Mouse (Mus musculus): ENCODE data around the gene Ntrk2. TPM values are rescaled to one million over a fixed set of nuclear protein-coding genes. Genes with fewer than 3 reads are reported as not detected.

Ntrk2 gene
- polyA plus RNA-seq, 1 experiment: 6.1 TPM

DNA sequence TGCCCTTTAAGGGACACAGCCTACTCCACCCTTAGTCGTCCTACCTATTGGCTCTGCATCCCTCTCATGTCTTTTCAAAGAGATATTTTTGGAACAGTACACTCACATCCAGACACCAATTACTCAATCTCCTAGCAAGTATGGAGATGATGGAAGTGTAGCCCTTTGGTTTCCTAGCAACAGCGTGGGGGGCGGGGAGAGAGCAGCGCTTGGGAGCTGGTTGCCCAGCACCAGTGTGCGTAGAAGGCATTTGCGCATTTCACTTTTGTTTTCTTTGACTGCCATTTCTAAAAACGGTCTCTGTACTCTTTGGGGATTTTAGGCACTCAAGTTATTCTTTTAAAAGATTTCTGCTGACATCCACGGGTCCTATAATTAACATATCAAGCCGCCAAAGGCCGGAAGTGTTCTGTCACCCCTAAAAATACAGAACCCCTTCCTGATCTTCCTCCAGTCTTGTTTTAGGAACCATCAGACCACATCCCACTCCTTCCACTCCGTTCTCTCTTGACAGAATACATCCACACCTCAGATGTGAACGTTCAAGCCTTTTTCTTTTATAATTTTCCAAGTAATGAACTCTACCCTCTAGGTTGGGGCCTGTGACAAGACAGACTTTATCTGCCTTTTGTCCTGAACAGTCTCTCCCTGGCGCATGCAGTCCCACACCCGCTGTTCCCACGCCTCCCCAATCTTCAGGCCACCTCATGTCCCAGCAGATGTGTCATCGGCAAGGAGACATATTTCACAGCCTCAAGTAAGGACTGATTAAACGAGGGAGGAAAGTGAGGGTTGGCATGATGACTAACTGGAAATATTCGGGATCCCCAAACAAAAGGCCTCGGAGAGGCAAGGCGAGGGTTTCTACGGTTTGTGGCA lies 339.5 kb downstream of the Ntrk2 start:
- H3K36me3 ChIP-seq (ENCODE audit: control insufficient read depth, insufficient read depth, low read length): no peaks in the 10 kb centered on the region
- WGBS: 67% methylated on average over 21 of the region's 21 CpGs
- no peak overlapping the region for H3K27ac ChIP-seq (ENCODE audit: insufficient read depth, low read depth, low read length)
- H3K27me3 ChIP-seq (replicated peaks; ENCODE audit: control insufficient read depth, insufficient read depth, low read length): no peaks in the 10 kb centered on the region
- peak; percentile 10 for DNase-seq
- no peak overlapping the region for H3K4me3 ChIP-seq (ENCODE audit: insufficient read depth, low read depth, low read length)
- TF ChIP-seq CTCF (conservative IDR thresholded peaks at IDR 0.05; ENCODE audit: insufficient read depth, insufficient read length, low read depth, low read length) (no peak), POLR2A (IDR thresholded peaks at IDR 0.05; ENCODE audit: low read depth, low read length) (no peak)
- no peaks in the 10 kb centered on the region for H3K4me1 ChIP-seq (ENCODE audit: control insufficient read depth, insufficient read depth, low read length)

DNA sequence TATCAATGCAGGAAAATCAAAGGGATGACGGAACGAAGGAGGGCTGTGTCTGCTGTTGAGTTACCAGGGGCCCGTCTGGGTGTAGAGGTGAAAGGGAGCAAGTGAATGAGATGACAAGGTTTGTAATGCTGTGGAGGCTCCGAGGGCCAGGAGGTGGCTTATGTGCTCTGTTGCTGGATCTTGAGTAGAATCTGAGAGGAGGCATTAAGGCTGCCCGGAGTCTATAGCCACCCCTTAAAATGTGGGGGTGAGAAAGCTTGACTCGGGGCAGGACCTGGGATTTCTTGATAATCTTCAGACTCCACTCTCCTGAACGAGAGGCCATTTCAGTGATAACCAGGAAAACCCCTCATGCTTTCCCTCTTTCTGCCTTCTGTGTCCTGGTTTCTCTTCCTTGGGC lies 340.2 kb downstream of the Ntrk2 start:
- DNase-seq: no peak
- Histone ChIP-seq H3K27me3 (replicated peaks; ENCODE audit: control insufficient read depth, insufficient read depth, low read length) (no peaks in the 10 kb centered on the region), H3K4me1 (ENCODE audit: control insufficient read depth, insufficient read depth, low read length) (no peaks in the 10 kb centered on the region), H3K27ac (ENCODE audit: insufficient read depth, low read depth, low read length) (no peak overlapping the region), H3K36me3 (ENCODE audit: control insufficient read depth, insufficient read depth, low read length) (no peaks in the 10 kb centered on the region), H3K4me3 (ENCODE audit: insufficient read depth, low read depth, low read length) (no peak overlapping the region)
- TF ChIP-seq CTCF (conservative IDR thresholded peaks at IDR 0.05; ENCODE audit: insufficient read depth, insufficient read length, low read depth, low read length): no peak
- no peak for TF ChIP-seq POLR2A (IDR thresholded peaks at IDR 0.05; ENCODE audit: low read depth, low read length)
- WGBS: 96% methylated on average over 7 of the region's 7 CpGs

DNA sequence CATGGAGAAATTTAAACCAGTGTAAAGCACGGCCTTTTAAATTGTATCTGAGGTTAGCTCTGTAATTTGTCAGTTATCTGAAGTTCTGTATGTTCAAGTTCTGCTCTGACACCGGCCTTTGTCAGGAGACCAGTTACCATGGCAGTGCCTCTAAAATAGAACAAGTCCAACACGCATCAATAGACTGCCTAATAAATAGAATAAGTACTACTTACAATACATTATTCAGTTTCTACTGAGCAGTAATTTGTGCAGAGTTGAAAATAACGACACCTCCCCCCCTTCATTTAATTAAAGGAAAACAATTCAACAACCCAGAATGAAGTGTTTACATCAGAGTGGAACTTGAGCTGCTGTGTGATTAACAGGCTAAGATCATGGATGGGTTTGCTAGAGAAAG lies 341.6 kb downstream of the Ntrk2 start:
- no peaks in the 10 kb centered on the region for H3K27me3 ChIP-seq (replicated peaks; ENCODE audit: control insufficient read depth, insufficient read depth, low read length)
- no peaks in the 10 kb centered on the region for H3K4me1 ChIP-seq (ENCODE audit: control insufficient read depth, insufficient read depth, low read length)
- no peak overlapping the region for H3K4me3 ChIP-seq (ENCODE audit: insufficient read depth, low read depth, low read length)
- 41% methylated on average over 4 of the region's 4 CpGs for WGBS
- H3K36me3 ChIP-seq (ENCODE audit: control insufficient read depth, insufficient read depth, low read length): no peaks in the 10 kb centered on the region
- no peak for DNase-seq
- TF ChIP-seq CTCF (conservative IDR thresholded peaks at IDR 0.05; ENCODE audit: insufficient read depth, insufficient read length, low read depth, low read length): no peak
- TF ChIP-seq POLR2A (IDR thresholded peaks at IDR 0.05; ENCODE audit: low read depth, low read length): no peak
- H3K27ac ChIP-seq (ENCODE audit: insufficient read depth, low read depth, low read length): no peak overlapping the region

DNA sequence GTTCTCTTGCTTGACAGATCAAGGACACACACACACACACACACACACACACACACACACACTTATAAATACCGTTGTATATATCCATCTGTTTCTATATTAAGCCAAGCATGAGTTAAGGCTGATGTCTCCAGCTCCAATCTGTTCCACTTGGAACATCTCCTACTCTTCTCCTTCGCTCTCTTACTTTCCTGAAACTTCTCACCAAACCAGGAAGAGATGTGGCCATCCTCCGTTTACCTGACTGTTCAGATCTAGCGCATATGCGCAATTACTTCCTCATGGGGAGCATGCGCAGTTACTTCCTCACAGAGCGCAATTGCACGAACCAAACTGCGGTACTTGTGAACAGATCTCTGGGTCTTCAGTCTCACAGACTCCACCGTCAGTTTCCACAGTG lies 342.4 kb downstream of the Ntrk2 start:
- Histone ChIP-seq H3K4me1 (ENCODE audit: control insufficient read depth, insufficient read depth, low read length) (no peaks in the 10 kb centered on the region), H3K27ac (ENCODE audit: insufficient read depth, low read depth, low read length) (no peak overlapping the region), H3K36me3 (ENCODE audit: control insufficient read depth, insufficient read depth, low read length) (no peaks in the 10 kb centered on the region), H3K27me3 (replicated peaks; ENCODE audit: control insufficient read depth, insufficient read depth, low read length) (no peaks in the 10 kb centered on the region), H3K4me3 (ENCODE audit: insufficient read depth, low read depth, low read length) (no peak overlapping the region)
- 82% methylated on average over 10 of the region's 10 CpGs for WGBS
- DNase-seq: no peak
- TF ChIP-seq CTCF (conservative IDR thresholded peaks at IDR 0.05; ENCODE audit: insufficient read depth, insufficient read length, low read depth, low read length) (no peak), POLR2A (IDR thresholded peaks at IDR 0.05; ENCODE audit: low read depth, low read length) (no peak)

DNA sequence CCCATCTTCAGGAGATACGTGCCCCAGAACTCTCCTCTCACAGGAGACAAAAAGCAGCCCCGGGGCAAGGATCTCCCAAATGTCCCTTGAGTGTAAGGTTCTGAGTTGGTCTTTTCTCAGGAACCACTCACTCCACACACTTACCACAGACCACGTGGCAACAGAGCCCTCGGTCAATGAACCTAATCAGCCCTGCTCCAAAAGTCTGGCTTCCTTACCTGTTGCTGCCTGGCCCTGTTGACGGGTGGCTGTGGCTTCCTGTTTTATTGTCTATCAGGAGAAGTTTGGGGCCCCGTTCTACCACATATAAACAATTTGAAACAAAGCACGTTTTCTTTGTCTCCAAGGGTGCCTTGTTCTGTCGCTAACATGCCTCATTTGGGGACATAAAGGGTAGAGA lies 357.6 kb downstream of the Ntrk2 start:
- Histone ChIP-seq H3K27me3 (replicated peaks; ENCODE audit: control insufficient read depth, insufficient read depth, low read length) (no peaks in the 10 kb centered on the region), H3K4me3 (ENCODE audit: insufficient read depth, low read depth, low read length) (no peak overlapping the region), H3K4me1 (ENCODE audit: control insufficient read depth, insufficient read depth, low read length) (no peaks in the 10 kb centered on the region), H3K36me3 (ENCODE audit: control insufficient read depth, insufficient read depth, low read length) (no peaks in the 10 kb centered on the region), H3K27ac (ENCODE audit: insufficient read depth, low read depth, low read length) (no peak overlapping the region)
- no peak for TF ChIP-seq CTCF (conservative IDR thresholded peaks at IDR 0.05; ENCODE audit: insufficient read depth, insufficient read length, low read depth, low read length)
- TF ChIP-seq POLR2A (IDR thresholded peaks at IDR 0.05; ENCODE audit: low read depth, low read length): no peak
- DNase-seq: no peak
- WGBS: 72% methylated on average over 8 of the region's 8 CpGs

DNA sequence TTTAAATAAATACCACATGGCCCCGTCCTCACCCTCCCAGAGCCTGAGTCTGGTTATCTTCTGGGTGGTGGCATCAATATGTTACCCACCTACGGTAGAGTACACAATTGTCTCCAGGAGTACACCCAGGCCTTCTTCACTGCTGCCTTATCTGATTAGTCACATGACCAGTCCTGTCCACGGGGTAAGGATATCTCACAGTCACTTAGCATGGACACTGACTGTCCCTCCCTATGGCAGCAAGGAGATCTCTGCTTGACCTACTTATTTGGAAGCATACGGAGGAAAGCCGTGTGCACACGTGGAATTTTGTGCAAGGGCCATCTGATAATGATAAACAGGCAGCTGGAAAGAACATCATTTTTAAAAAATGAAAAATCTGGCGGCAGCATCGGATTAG lies 367.5 kb downstream of the Ntrk2 start:
- DNase-seq: no peak
- Histone ChIP-seq H3K4me1 (ENCODE audit: control insufficient read depth, insufficient read depth, low read length) (no peaks in the 10 kb centered on the region), H3K27ac (ENCODE audit: insufficient read depth, low read depth, low read length) (no peak overlapping the region), H3K27me3 (replicated peaks; ENCODE audit: control insufficient read depth, insufficient read depth, low read length) (no peaks in the 10 kb centered on the region), H3K4me3 (ENCODE audit: insufficient read depth, low read depth, low read length) (no peak overlapping the region), H3K36me3 (ENCODE audit: control insufficient read depth, insufficient read depth, low read length) (no peaks in the 10 kb centered on the region)
- WGBS: 80% methylated on average over 8 of the region's 8 CpGs
- TF ChIP-seq POLR2A (IDR thresholded peaks at IDR 0.05; ENCODE audit: low read depth, low read length) (no peak), CTCF (conservative IDR thresholded peaks at IDR 0.05; ENCODE audit: insufficient read depth, insufficient read length, low read depth, low read length) (no peak)

DNA sequence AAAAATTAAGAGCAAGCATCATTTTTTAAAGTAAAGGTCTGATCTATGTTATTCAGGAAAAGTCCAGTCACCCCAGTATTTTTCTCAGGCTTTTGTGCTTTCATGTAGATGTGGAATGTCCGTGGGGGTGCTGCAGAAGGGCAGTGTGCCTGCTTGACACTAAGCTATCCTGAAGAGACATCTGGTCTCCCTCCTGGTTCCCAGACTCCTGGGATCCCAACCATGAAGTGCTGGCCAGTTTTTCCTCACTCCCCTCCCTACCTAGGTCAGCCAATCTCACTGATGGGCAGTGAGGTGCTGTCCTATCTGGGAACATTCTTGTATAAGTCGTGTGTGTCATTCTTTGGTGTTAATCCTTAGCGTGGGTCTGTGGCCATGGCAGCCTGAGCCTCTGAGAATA lies 369.7 kb downstream of the Ntrk2 start:
- Histone ChIP-seq H3K27me3 (replicated peaks; ENCODE audit: control insufficient read depth, insufficient read depth, low read length) (no peaks in the 10 kb centered on the region), H3K4me1 (ENCODE audit: control insufficient read depth, insufficient read depth, low read length) (no peaks in the 10 kb centered on the region), H3K36me3 (ENCODE audit: control insufficient read depth, insufficient read depth, low read length) (no peaks in the 10 kb centered on the region), H3K27ac (ENCODE audit: insufficient read depth, low read depth, low read length) (no peak overlapping the region), H3K4me3 (ENCODE audit: insufficient read depth, low read depth, low read length) (no peak overlapping the region)
- TF ChIP-seq CTCF (conservative IDR thresholded peaks at IDR 0.05; ENCODE audit: insufficient read depth, insufficient read length, low read depth, low read length): no peak
- 69% methylated on average over 3 of the region's 3 CpGs for WGBS
- DNase-seq: no peak
